Mouse (Mus musculus) spleen, adult 18-20 months (tissue): ENCODE results near the gene Mgat5b.

Experiments used
- DNase-seq, 2 experiments: peaks; one replicate each; pipeline ENCODE4 v3.0.0; 2022; ENCODE audit warnings: mixed read lengths in 2 of 2

Mgat5b gene

DNA sequence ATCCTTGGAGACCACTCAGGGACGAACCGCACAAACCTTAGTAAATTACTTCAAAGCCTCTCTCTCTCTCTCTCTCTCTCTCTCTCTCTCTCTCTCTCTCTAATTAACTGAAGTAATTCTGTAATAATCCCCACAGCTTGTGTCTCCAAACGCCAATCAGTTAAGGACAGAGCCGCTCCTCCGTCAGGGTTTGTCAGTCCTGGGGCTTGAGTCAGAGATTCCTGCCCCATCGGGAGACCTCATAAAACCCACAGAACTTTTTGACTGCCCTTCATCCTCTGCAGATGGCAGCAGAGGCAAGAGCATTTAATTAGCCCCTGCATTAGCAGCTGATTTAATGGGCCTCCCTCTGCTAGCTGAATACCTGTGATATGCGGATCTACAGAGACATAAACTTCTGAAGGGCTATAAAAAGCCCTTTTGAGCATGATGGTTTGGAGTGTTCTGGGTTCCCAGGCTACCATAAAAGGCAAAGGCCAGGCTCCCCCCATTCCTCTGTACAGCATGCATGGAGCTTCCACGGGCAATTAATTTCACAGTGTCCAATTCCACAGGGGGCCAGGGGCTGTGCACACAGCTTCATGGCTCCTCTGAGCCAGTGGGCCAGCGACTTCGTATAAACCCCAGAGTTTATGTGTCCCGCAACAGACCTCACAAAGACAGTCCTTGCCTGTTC is 117.1 kb downstream of the Mgat5b start:
- DNase-seq, result no peak
